Mouse (Mus musculus): ENCODE data around the gene Rgs7bp.

The Rgs7bp gene

GRCm38 (mm10) chr13:105002831-105003157, 51.9 kb downstream of the Rgs7bp start:
- DNase-seq = no peak

GRCm38 (mm10) chr13:105002132-105002830, 52.4 kb downstream of the Rgs7bp start:
- DNase-seq = peak; percentile 46 to 72

GRCm38 (mm10) chr13:105001714-105002113, 53.0 kb downstream of the Rgs7bp start:
- DNase-seq = peak in 1 of 2 experiments; percentile 62

GRCm38 (mm10) chr13:104988811-104989258, 65.9 kb downstream of the Rgs7bp start:
- no peak for DNase-seq

GRCm38 (mm10) chr13:104988009-104988540, 66.7 kb downstream of the Rgs7bp start:
- peak in 1 of 2 experiments; percentile 51 for DNase-seq

- DNase-seq = no peak
Measured at GRCm38 (mm10) chr13:104985691-104986090, 69.0 kb downstream of the Rgs7bp start.

- DNase-seq = no peak
Measured at GRCm38 (mm10) chr13:104983989-104984388, 70.7 kb downstream of the Rgs7bp start.

GRCm38 (mm10) chr13:104982781-104983353, 71.9 kb downstream of the Rgs7bp start:
- peak in 1 of 2 experiments; percentile 49 for DNase-seq

GRCm38 (mm10) chr13:104978176-104978575, 76.6 kb downstream of the Rgs7bp start:
- DNase-seq = no peak

- DNase-seq = no peak
Measured at GRCm38 (mm10) chr13:104967486-104967885, 87.2 kb downstream of the Rgs7bp start.

GRCm38 (mm10) chr13:104963716-104964115, 91.0 kb downstream of the Rgs7bp start:
- peak; percentile 29 to 46 for DNase-seq

GRCm38 (mm10) chr13:104962716-104963411, 91.9 kb downstream of the Rgs7bp start:
- peak; percentile 68 to 82 for DNase-seq

GRCm38 (mm10) chr13:104962166-104962565, 92.6 kb downstream of the Rgs7bp start:
- DNase-seq = no peak

- peak; percentile 57 to 71 for DNase-seq
Measured at GRCm38 (mm10) chr13:104960951-104961715, 93.6 kb downstream of the Rgs7bp start.

GRCm38 (mm10) chr13:104960206-104960928, 94.4 kb downstream of the Rgs7bp start:
- DNase-seq = peak in 1 of 2 experiments; percentile 32

GRCm38 (mm10) chr13:104959733-104960132, 95.0 kb downstream of the Rgs7bp start:
- no peak for DNase-seq

- peak; percentile 92 to 94 for DNase-seq
Measured at GRCm38 (mm10) chr13:104947958-104948357, 106.8 kb downstream of the Rgs7bp start.

GRCm38 (mm10) chr13:104940483-104940882, 114.2 kb downstream of the Rgs7bp start:
- DNase-seq = no peak

GRCm38 (mm10) chr13:104939856-104940255, 114.9 kb downstream of the Rgs7bp start:
- DNase-seq = peak; percentile 83 to 88

GRCm38 (mm10) chr13:104938966-104939593, 115.7 kb downstream of the Rgs7bp start:
- peak; percentile 27 to 39 for DNase-seq

GRCm38 (mm10) chr13:104937759-104938158, 117.0 kb downstream of the Rgs7bp start:
- DNase-seq = no peak
